Mouse (Mus musculus) erythroblast, embryonic 14.5 days (primary cell): ENCODE results near the gene Lpo.
"Not testable (repeated sequence)": the region's sequence is repeated elsewhere in the genome, so short reads cannot be mapped to it uniquely, and the experiment has no call there.

ENCODE experiments used
- GATA1 ChIP-seq: IDR thresholded peaks from 2 replicates; pipeline ENCODE4 v1.6.1; 2012; ENCODE audit warnings: low read length, inconsistent platforms, mixed read lengths
- TAL1 ChIP-seq: IDR thresholded peaks from 3 replicates; pipeline ENCODE4 v1.6.1; 2012; ENCODE audit warnings: low read length, inconsistent platforms, mixed read lengths

GRCm38 (mm10) chr11:87866891-87867290 lies 38.8 kb upstream of the Lpo start:
- TF ChIP-seq GATA1, TAL1: not testable (repeated sequence)
